Mouse (Mus musculus): ENCODE measurements around the gene Dbr1.

DNA sequence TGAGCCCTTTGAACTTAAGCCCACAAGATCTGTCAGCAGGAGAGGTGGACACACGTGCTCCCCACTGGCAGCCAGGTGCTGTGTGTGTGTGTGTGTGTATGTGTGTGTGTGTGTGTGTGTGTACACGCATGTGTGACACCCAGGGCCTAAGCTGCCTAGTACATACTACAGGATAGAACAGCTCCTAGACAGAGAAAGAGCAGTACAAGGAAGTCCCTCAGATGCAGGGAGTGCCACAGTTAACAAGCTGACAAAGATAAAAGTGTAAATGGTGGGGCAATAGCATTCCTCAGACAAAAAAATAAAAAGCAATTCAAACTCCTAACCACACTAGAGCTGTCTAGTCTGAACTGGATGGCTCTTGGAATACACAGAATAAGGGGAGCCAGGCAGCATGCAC is 23.5 kb upstream of the Dbr1 start:
- no peak for TF ChIP-seq CTCF (IDR thresholded peaks at IDR 0.05; ENCODE audit: extremely low read depth, insufficient read depth, insufficient read length, insufficient replicate concordance)
- no peak for TF ChIP-seq POLR2A (IDR thresholded peaks at IDR 0.05; ENCODE audit: low read depth, low read length)
